Mouse (Mus musculus) naive thymus-derived CD4-positive, alpha-beta T cell, adult 2 months (primary cell): ENCODE data around the gene Adamtsl1.

ENCODE experiments used
- DNase-seq: peaks from one replicate; pipeline ENCODE4 v3.0.0-alpha.2; 2011; ENCODE audit warnings: low read depth

Gene Adamtsl1

DNA sequence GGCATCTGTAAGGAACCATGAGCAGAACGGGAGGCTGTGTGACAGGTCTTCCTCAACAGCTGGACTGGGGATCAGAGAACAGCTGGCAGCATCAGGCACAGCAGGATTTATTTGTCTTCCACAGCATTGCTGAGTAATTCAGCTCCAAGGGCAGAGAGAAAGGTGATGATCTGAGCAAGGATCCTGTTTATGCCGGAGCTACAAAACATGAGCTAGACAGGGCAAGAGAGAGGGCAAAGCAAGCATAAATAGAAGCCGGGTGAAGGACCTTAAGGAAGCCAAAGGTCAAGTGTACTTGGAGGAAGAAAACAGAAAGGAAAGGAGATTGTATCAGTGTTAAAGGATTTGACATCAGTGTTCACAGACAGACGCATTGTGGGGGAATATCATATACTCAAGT lies 158.3 kb downstream of the Adamtsl1 start:
- DNase-seq = no peak

DNA sequence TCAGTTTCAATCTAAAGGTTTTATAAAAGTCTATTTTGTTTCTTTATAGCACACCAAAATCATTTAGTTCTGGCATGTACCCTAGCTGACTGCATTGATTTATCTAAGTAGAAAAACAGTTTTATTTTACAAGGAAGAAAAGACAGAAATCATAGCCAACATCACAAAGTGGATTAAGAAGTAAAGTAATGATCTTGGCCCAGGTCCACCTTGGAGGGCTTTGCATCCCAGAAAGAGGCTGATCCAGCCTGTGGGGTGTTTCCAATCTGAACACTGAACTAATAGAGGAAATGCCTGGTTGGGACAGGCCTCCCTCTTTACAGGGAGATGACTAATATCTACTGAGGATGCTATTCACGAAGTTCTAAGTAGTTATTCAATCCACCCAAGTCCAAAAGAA lies 163.6 kb downstream of the Adamtsl1 start:
- DNase-seq = no peak

DNA sequence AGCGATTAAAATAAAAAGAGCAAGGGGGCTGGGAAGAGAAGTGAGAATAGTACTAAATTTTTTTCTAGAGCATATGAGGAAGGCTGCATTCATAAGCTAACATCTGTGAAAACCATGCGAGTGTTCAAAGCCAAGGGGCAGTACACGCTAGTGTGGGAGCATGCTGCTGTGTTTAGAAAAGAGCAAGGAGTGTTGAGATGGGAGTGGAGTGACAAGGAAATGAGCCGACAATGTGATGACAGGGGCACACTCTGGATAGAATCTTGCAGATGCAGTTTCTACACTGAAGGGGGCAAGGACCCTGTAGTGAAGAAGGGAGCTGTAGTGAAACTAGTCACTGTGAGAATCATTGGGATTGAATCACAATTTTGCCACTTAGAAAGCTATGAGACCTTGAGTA lies 172.2 kb downstream of the Adamtsl1 start:
- DNase-seq = no peak

DNA sequence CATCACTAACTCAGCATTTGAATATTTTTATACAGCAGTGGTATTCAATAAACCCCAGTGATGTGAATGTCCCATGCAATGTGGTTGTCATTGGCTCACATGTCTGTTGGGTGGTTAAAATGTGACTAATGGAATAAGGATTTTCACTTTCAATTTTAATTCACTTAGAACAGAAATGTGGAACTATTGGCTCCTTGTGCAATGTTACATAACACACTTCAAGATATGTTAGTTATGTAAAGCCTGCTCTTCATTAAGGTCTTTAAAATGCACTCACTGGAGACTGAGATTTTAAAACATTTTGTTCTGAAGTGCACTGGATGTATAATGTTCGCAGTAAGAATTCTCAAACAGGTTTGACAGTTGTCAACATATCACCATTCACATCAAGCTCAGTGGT lies 181.3 kb downstream of the Adamtsl1 start:
- DNase-seq = no peak

DNA sequence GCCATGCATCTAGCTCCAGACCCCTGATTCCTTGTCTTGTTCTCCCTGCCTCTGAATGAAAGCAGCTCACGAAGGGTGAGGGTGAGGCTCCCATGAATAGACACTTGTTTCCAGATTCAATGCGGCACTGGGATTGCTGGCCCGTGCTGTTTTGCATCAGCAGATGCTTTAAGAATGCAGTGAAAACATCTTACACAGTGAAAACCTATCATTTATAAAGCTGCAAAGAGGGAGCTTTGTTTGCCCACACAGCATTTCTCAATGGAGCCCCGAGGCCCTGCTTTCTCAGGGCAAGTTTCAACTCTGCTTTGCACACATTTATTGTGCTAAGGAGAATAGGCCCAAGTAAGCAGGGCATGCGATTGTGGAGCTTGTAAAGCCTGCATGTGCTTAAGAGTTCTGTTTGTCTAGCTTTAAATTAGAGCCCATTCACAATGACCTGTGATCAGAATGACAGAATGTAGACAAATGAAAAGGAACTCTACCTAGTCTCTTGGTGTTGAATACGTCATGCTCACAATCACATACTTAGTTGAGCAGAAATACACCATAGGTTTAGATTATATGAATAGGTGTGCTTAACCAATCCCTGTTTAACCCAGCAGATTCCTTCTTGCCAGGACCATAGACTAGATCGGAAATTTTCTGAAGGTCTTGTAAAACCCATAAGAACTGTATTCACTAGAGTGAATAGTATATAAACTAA lies 193.5 kb downstream of the Adamtsl1 start:
- DNase-seq = no peak

DNA sequence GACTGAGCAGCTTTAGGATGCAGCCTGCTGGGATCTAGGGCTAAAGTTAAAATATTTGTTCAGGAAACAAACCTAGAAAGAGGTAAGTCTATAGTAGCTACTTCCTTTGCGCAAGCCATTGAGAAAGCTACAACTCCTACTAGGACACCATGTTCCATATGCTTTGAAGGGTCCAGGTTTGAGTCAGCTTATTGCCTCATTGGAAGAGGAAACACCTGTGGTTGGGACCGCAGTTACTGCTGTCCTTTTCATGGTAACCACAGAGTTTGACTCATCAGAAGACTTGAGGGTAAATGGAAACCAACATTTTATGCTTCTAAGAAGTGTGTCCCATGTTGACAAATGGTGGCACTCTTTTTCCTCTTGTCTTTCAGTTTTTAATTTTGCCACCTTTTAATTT lies 195.7 kb downstream of the Adamtsl1 start:
- no peak for DNase-seq

DNA sequence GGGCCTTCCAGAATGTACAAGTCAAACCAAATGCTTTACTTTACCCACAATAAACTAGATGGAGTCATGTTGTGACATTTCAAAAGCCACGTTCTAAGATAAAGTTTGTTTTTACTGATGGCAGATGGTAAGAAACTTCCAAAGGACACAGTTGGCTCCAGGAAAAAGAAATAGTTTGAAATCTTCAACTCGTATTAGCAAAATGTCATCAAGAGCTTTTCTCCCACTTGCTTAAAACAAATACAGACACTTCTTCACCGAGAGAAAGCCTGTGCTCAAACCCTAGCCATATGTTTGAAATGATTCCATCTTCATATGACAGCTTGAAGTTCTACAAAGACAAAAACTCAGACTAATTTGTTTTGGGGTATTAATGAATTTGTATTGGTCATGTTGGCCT lies 211.0 kb downstream of the Adamtsl1 start:
- no peak for DNase-seq

DNA sequence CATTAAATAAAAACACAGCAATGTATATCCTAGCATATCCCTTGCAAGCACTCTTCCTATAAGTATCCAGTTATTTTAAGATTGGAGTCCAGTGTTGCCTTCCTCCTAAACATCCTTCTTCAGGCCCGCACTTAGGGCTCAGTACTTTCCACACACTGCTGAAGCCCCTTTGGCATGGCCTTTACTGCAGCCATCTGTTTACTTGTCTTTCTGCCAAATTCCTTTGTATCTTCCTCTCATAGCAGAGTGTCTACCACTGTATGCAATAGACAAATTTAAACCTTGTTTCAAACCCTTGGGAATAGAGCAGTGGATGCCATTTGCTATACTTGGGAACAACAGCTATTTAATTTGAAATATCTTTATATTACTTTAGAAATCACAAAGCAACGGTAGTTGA lies 213.8 kb downstream of the Adamtsl1 start:
- DNase-seq = no peak

DNA sequence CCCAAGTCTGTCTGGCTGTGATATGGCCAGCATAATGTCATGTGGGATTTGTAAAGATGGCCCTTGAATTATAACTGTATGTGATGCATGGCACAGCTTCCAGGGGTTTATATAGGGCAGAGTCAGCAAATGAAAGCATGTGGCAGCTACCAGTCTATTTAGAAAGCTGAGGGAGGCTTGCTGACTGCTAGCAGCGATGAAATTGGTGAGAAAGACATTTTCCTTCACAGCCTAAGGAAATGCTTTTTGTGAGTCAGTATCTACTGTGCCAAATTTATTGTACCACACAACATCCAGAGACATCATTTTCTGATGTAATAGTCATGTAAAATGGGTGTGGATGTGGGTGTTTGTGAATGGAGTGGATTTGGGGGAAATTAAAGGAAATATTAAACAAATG lies 214.4 kb downstream of the Adamtsl1 start:
- DNase-seq = no peak

DNA sequence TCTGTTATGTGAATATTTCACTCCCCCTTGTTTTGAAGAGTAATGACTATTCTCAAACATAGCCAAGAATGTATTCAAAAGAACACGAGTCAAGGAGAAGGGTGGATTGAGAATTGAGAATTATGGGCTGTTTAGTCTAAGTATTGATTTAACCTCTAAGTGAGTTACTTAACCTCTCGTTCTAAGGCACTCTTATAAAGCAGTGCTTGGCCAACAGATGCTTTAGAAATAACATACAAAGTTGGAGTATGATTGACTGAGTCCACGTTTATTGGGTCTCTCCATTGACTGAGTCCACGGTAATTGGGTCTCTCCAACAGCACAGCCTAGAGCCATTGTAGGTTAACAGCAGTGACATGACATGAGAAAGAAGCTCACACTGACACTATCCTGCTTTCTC lies 226.5 kb downstream of the Adamtsl1 start:
- DNase-seq = no peak

DNA sequence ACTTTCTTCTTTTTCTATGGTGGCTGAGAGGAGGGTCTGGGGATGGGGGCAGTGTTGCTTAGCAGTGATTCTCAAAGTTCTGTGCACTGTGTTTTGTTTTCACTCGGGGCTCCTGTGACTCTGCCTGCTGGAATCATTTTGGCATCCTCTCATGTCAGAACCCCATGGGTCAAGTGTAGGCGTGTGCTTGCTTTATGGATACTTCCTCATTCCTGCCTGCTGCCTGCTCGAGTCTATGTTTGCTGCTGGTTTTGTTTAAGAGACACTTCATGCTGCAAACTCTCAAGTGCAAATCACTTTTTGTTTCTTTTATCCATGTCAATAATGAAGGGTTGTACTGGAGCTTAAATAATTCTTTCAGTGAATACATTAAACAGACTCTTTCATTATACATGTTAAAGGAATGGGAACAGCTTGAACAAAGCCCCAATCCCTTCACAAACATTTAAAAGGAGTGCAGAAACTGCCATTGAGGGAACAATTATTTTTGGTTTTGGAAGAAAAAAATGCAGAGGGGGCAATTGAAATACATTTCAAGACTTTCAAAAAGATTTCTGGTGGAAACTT lies 227.9 kb downstream of the Adamtsl1 start:
- no peak for DNase-seq

DNA sequence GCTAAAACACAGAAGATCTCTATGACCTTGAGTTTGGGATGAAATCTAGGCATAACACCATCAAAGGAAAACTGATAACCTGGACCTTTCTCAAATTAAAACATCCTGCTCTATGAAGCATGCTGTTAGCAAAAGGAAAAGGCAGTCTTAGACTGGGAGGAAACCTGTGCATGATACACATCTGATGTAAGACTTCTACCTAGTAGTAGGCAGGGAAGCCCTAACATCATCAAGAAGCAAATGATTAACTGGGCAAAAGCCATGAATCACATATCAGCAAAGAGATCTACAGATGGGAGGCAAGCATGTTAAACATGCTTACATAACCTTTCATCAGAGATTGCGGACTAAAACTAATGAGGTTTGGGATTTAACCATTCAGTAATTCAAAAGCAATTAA lies 229.5 kb downstream of the Adamtsl1 start:
- DNase-seq = no peak

DNA sequence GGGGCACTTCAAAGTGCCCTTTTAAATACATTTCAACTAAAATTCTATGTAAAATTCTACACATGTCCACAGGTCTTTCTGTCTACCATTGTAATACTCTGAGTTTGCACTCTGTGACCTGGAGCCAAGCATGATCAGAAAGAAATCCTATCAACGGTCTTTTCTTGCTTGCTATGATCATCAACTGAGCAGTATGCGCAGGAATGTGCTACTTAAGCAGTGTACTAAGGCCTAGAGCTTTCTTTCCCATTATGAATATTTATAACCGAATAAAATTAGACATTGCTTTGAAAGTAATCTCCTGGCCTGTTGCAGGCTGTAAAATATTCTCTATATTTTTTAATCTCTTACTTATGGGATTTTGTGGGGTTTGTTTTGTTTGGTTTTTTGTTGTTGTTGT lies 248.7 kb downstream of the Adamtsl1 start:
- DNase-seq = no peak

DNA sequence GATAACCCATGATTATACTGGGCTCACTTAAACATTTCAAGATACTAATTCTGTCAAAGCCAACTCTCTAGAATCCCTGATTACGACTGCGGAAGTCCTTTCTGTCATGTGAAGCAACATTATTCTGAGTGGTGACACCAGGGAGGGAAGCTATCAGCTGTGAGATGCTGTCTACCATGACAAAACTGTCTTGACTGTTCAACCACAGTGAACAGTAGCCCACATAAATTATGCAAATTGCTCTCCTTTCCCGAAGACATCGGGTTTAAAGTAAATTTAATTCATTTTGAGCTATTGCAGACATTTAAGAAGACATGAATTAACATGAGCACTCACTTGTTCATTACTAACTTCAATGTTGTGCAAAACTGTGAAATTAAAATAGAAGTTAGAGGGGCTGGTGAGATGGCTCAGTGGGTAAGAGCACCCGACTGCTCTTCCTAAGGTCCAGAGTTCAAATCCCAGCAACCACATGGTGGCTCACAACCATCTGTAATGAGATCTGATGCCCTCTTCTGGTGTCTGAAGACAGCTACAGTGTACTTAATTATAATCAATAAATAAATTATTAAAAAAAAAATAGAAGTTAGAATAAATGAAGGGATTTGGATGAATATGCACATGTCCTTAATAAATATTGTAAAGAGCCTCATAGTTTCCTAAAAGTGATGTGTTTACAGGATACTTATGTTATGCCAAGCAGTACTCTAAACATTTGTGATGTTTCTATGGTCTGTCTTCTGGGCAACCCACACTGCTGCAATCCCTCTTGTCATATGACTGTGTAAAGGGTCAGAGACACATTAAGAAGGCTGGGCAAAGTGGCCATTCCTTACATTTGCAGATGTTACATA lies 249.4 kb downstream of the Adamtsl1 start:
- DNase-seq = no peak

DNA sequence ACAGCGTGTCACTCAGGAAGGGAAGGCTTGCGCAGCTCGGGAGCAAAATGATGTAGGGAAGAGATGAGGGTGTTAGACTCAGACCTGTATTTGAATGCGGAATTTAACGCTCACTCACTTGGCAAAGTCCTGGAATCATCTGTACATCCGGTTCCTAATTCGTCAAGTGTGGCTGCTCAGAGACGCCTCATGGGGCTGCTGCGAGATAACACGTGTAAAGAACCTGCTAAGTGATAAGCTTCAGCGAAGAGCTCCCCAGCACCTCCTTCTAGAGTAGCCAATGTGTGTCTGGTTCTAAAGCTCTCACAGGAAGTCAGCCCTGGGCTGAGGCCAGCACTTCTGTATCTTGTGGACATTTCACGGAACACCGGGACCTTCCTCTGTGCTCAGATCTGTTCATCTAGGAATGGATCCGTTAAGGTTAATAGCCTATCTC lies 250.1 kb downstream of the Adamtsl1 start:
- DNase-seq = no peak

DNA sequence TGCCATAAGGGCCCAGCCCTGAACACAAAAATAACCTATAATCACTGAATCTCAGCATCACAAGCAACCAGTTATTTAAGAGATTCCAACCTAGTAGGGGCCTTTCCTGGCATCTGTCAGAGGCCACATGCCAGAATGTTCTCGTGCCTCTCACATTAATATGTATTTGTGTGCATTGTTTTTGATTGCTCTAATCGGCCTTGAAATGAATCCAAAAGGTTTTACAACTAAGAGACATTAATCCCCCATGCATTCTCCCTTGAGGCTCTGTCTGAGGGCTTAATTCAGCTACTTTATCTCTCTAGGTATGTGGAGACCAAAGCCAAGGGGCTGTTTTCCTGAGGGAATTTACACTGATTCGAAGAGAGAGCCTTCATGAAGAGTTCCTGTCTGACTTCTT lies 250.5 kb downstream of the Adamtsl1 start:
- DNase-seq = no peak

DNA sequence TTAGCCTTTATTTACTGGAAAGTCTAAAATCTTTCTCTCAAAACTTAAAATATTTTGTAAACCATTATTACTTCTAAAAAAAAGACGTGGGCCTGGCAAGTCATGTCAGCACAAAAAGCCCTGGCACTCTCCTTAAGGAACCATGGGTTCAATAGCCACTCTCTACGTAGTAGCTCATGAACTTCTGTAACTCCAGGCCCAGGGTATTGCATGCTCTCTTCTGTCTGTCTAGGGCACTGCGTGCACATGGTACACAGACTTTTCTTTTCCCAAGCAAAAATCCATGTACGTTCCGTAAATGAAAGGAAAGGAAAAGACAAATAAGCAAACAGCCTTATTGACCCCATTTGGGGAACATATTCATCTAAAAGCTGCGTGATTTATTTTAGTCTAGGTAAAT lies 253.7 kb downstream of the Adamtsl1 start:
- DNase-seq = no peak

DNA sequence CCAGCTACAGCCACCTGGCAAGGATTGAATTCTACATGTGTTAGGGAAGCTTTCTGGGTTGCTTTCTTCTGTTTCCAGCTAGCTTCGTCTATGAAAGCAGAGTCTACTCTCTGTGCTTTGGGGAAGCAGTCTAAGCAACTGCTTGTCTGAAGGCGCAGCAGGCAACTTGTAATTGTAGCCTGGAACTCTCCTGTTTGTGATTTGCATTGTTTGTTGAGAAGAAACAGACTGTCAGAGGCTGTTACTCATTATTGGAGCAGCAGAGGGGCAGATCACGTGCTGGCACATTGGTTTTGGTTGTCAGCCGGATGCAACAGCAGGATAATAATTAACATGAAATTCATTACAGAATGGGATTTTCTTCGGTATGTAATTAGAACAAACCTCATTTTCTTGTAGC lies 254.1 kb downstream of the Adamtsl1 start:
- no peak for DNase-seq

DNA sequence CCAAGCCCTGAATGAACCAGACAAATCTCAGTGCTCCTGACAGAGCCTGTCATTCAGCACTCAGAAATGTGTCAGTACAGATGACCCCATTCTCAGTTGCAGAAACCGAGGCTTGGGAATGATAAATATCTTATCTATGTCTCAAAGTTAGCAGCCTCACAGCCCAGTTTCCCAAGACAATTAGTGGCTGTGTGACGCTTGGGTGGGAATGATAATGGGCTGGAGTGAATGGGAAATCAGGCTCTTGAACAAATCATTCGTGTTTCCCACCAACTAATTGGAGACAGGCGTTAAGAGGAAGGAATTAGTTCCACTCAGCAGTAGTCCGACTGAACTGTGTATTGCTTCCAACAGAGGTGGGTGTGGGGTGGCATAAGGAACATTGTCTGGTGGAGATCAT lies 268.5 kb downstream of the Adamtsl1 start:
- no peak for DNase-seq

DNA sequence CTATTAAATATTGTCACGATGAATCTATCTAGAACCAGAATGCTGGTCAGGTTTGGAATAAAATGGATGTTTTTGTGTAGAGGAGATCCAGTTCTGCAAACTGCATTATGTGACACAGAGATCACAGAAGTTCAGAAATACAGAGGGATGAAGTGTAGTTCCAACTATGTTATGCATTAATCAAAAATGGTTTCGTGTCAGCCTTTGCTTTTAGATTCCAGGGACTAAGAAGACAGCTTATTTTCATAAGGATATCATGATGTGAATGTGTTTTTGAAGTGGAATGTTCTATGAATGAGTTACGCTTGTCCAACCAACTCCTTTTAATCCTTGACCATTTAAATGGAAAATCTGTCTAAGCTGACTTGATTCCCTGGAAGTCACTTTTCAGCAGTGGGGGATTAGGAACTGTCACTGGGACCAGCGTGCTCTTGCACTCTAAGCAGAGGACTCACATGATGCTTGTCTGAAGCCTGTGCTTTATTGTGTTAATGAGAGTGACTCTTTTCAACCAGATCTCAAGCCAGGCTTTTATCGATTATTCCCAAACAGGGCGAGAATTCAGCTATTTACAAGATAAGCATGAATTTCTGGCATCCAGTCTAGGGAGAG lies 269.9 kb downstream of the Adamtsl1 start:
- DNase-seq = no peak

DNA sequence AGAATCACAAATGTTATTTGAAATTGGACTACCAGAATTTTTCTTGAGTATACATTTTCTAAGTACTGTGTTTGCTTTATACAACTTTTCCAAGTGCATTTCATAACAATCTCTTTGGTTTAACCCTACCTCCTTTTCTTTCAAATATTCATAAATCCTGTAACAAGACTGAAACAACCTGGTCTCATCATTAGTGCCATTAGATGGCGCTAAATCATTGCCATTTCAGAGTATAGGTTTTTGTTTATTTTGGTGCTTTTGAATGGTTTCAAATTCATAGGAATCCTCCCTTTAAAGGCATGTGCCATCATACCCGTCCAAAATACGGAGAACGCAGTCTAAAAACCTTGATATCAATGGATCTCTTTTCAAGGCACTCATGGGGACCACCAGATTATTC lies 270.5 kb downstream of the Adamtsl1 start:
- no peak for DNase-seq

DNA sequence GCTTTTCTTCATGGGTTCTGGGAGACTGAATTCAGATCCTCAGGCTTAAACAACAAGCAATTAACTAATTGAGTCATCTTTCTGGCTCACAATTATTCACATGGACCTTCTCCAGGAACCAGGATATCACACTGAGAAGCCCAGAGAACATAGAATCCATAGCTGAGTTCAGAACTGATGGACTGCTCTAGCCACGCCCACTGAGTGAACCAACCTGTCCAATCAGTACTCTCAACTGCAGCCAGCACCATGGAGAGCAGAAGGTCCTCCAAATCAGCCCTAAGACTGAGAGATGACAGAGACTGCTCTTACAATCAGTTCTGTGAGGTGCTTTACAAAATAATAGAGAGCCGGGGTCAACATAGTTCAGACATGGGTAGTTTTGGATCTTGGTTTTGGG lies 276.3 kb downstream of the Adamtsl1 start:
- no peak for DNase-seq

DNA sequence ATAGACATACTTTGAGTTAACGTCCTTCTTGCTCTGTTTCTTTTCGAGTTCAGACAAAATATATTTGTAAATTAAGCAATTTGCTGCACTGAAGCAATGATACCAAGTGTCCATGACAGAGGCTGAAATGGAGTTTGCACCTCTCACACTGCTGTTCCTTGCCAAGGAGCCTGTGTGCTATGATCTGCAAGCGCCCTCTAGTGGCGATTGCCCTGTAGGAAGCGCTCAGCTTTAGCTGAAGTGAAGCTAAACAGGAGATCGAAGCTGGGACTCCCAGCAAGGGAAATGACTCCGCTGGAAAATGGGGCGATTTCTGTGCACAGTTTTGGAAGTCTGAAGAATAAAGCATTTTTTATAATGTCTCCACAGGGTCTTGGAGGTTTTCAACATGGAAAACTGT lies 287.8 kb downstream of the Adamtsl1 start:
- peak; percentile 34 for DNase-seq
